Mouse (Mus musculus) fat pad, adult 2 months (tissue): ENCODE results near the gene Gm20388.

ENCODE experiments used
- DNase-seq: peaks from one replicate; pipeline ENCODE4 v3.0.0-alpha.2; 2011; ENCODE audit warnings: low read depth, low spot score; ENCODE audit errors: extremely low read depth

Gene Gm20388

GRCm38 (mm10) chr8:122918438-122919107 is 3007.9 kb downstream of the Gm20388 start:
- no peak for DNase-seq

- no peak for DNase-seq
Observed at GRCm38 (mm10) chr8:122920890-122921289, 3010.2 kb downstream of the Gm20388 start.

GRCm38 (mm10) chr8:122922945-122923344 is 3012.3 kb downstream of the Gm20388 start:
- no peak for DNase-seq

GRCm38 (mm10) chr8:122923431-122924090 is 3012.9 kb downstream of the Gm20388 start:
- no peak for DNase-seq

- DNase-seq: no peak
Observed at GRCm38 (mm10) chr8:122924091-122924490, 3013.4 kb downstream of the Gm20388 start.

GRCm38 (mm10) chr8:122925939-122926722 is 3015.5 kb downstream of the Gm20388 start:
- DNase-seq: no peak

GRCm38 (mm10) chr8:122926782-122927181 is 3016.1 kb downstream of the Gm20388 start:
- no peak for DNase-seq

GRCm38 (mm10) chr8:122927841-122928240 is 3017.2 kb downstream of the Gm20388 start:
- DNase-seq: no peak

GRCm38 (mm10) chr8:122928631-122929224 is 3018.1 kb downstream of the Gm20388 start:
- DNase-seq: no peak

- DNase-seq: peak; percentile 51
Observed at GRCm38 (mm10) chr8:122931834-122932560, 3021.4 kb downstream of the Gm20388 start.

GRCm38 (mm10) chr8:122932561-122932959 is 3021.9 kb downstream of the Gm20388 start:
- no peak for DNase-seq

- no peak for DNase-seq
Observed at GRCm38 (mm10) chr8:122933973-122934372, 3023.3 kb downstream of the Gm20388 start.

- no peak for DNase-seq
Observed at GRCm38 (mm10) chr8:122935118-122935517, 3024.5 kb downstream of the Gm20388 start.

GRCm38 (mm10) chr8:122935912-122936311 is 3025.3 kb downstream of the Gm20388 start:
- DNase-seq: no peak

- DNase-seq: no peak
Observed at GRCm38 (mm10) chr8:122937545-122938053, 3027.0 kb downstream of the Gm20388 start.

GRCm38 (mm10) chr8:122938170-122938569 is 3027.5 kb downstream of the Gm20388 start:
- DNase-seq: no peak

- DNase-seq: no peak
Observed at GRCm38 (mm10) chr8:122938591-122938990, 3027.9 kb downstream of the Gm20388 start.

- DNase-seq: no peak
Observed at GRCm38 (mm10) chr8:122942803-122943713, 3032.4 kb downstream of the Gm20388 start.

GRCm38 (mm10) chr8:122945775-122946174 is 3035.1 kb downstream of the Gm20388 start:
- DNase-seq: no peak
